Mouse (Mus musculus): Measurements from ENCODE around the gene Olfr1434.
"Not testable (repeated sequence)": the region's sequence is repeated elsewhere in the genome, so short reads cannot be mapped to it uniquely, and the experiment has no call there.

Olfr1434 gene

GRCm38 (mm10) chr19:12279554-12279953 lies at the start of gene Olfr1434:
Olfr1434 (plus strand) TSS chr19:12279854.
- DNase-seq (ENCODE audit: low spot score in 2 of 2), result no peak

- not testable (repeated sequence) for DNase-seq (ENCODE audit: low spot score in 2 of 2)
Observed at GRCm38 (mm10) chr19:12232496-12232895, 47.2 kb upstream of the Olfr1434 start, which contains the start of gene Olfr1432. Olfr1432 (minus strand) TSS chr19:12232596.

- DNase-seq (ENCODE audit: low spot score in 2 of 2), result no peak
Observed at GRCm38 (mm10) chr19:12241559-12241958, 38.1 kb upstream of the Olfr1434 start, which contains the start of gene Olfr262. Olfr262 (minus strand) TSS chr19:12241659.

GRCm38 (mm10) chr19:12260732-12261131 lies 18.9 kb upstream of the Olfr1434 start, which contains the start of gene Olfr235:
Olfr235 (plus strand) TSS chr19:12261032.
- DNase-seq (ENCODE audit: low spot score in 2 of 2), result no peak

- peak; percentile 0 to 13 for DNase-seq (ENCODE audit: low spot score in 2 of 2)
Observed at GRCm38 (mm10) chr19:12292979-12293378, 13.3 kb downstream of the Olfr1434 start.

- not testable (repeated sequence) for DNase-seq (ENCODE audit: low spot score in 2 of 2)
Observed at GRCm38 (mm10) chr19:12299030-12299429, 19.4 kb downstream of the Olfr1434 start, which contains the start of gene Olfr1436. Olfr1436 (minus strand) TSS chr19:12299130.

- DNase-seq (ENCODE audit: low spot score in 2 of 2), result no peak
Observed at GRCm38 (mm10) chr19:12325001-12325400, 45.3 kb downstream of the Olfr1434 start, which contains the start of gene Olfr1437. Olfr1437 (minus strand) TSS chr19:12325101.
